Mouse (Mus musculus): Measurements from ENCODE around the gene Sf3a2. TPM values are rescaled to one million over a fixed set of nuclear protein-coding genes. Genes with fewer than 3 reads are reported as not detected.

The Sf3a2 gene
- total RNA-seq, 4 experiments from 2014 or later = 26.0 to 33.2 (median 29.9) TPM

- no peak for DNase-seq (ENCODE audit: low spot score in 2 of 2)
Measured at GRCm38 (mm10) chr10:80843931-80844547, 46.0 kb downstream of the Sf3a2 start, which contains the start of gene Lingo3. TSS of gene Lingo3 (minus strand) at chr10:80844039.

GRCm38 (mm10) chr10:80845055-80845693, 47.2 kb downstream of the Sf3a2 start:
- no peak for DNase-seq (ENCODE audit: low spot score in 2 of 2)

- DNase-seq (ENCODE audit: low spot score in 2 of 2) = no peak
Measured at GRCm38 (mm10) chr10:80845732-80846131, 47.7 kb downstream of the Sf3a2 start.

DNA sequence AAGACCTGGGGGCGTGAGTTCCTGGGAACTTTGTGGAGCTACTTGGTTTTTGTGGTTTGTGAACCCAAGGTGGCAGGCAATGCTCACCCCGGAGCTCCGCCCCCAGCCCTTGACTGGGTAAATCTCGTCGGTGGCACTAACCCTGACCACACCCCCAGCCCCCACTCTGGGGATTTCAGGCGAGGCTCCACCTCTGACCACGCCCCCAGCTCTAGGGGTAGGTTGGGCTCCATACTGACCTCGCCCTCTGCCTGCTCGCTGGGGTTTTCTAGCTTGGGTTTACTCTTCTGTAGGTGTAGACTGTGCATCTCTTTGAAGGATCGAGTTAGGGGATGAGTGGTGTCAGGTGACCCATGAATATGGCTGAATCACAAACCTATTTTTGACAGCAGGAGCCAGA, 50.6 kb downstream of the Sf3a2 start:
- DNase-seq (ENCODE audit: low spot score in 2 of 2) = peak; percentile 71 to 72

Small RNAs within 50 kb of the gene (microRNA-seq; reads per million reads assigned to microRNA genes)
- gene Mir1982 = 4.2 reads per million

Other genes starting within 250 kb of the Sf3a2 start
- 10 to 100 TPM in 2 of 4 experiments, 1 to 10 TPM in 2; 8.5 to 11.1 (median 10.1) TPM for gene Rexo1, start 236.6 kb upstream of the Sf3a2 start, total RNA-seq (2022)
- gene Klf16, start 220.9 kb upstream of the Sf3a2 start, total RNA-seq (2022) = 1 to 10 TPM; 1.1 to 2.0 (median 1.3) TPM
- 10 to 100 TPM; 70.5 to 80.7 (median 77.3) TPM for gene Abhd17a, start 207.9 kb upstream of the Sf3a2 start, total RNA-seq (2022)
- 10 to 100 TPM; 17.4 to 21.2 (median 19.2) TPM for gene Scamp4, start 195.3 kb upstream of the Sf3a2 start, total RNA-seq (2022)
- gene Adat3, start 195.3 kb upstream of the Sf3a2 start, total RNA-seq (2022) = under 1 TPM in 3 of 4 experiments, not detected in 1; 0.29 to 0.43 (median 0.36) TPM
- under 1 TPM in 2 of 4 experiments, not detected in 2; 0.20 to 0.24 TPM for gene Gm49322, start 192.2 kb upstream of the Sf3a2 start, total RNA-seq (2022)
- gene Csnk1g2, start 175.4 kb upstream of the Sf3a2 start, total RNA-seq (2022) = 100 to 1,000 TPM; 124 to 147 (median 144) TPM
- 10 to 100 TPM; 36.7 to 40.7 (median 39.7) TPM for gene Btbd2, start 141.1 kb upstream of the Sf3a2 start, total RNA-seq (2022)
- gene Mknk2, start 120.1 kb upstream of the Sf3a2 start, total RNA-seq (2022) = 100 to 1,000 TPM; 226 to 292 (median 253) TPM
- 1 to 10 TPM; 2.6 to 3.6 (median 3.4) TPM for gene Mob3a, start 96.2 kb upstream of the Sf3a2 start, total RNA-seq (2022)
- 1 to 10 TPM; 1.0 to 3.1 (median 2.7) TPM for gene Izumo4, start 96.0 kb upstream of the Sf3a2 start, total RNA-seq (2022)
- gene Ap3d1, start 55.9 kb upstream of the Sf3a2 start, total RNA-seq (2022) = 10 to 100 TPM; 24.1 to 29.3 (median 27.8) TPM
- 10 to 100 TPM; 12.4 to 13.8 (median 13.5) TPM for gene Dot1l, start 43.0 kb upstream of the Sf3a2 start, total RNA-seq (2022)
- 10 to 100 TPM; 24.2 to 34.4 (median 32.0) TPM for gene Plekhj1, start 428 bp downstream of the Sf3a2 start, total RNA-seq (2022)
- under 1 TPM in 3 of 4 experiments, not detected in 1; 0.22 to 0.40 (median 0.24) TPM for gene Amh, start 7.0 kb downstream of the Sf3a2 start, total RNA-seq (2022)
- gene Jsrp1, start 15.3 kb downstream of the Sf3a2 start, total RNA-seq (2022) = 100 to 1,000 TPM; 455 to 508 (median 490) TPM
- gene Oaz1, start 28.5 kb downstream of the Sf3a2 start, total RNA-seq (2022) = 1,000 to 10,000 TPM in 1 of 4 experiments, 100 to 1,000 TPM in 3; 735 to 1,031 (median 850) TPM
- gene Lingo3, start 45.8 kb downstream of the Sf3a2 start, total RNA-seq (2022) = 10 to 100 TPM in 3 of 4 experiments, 1 to 10 TPM in 1; 7.4 to 12.5 (median 10.4) TPM
- 10 to 100 TPM in 3 of 4 experiments, 1 to 10 TPM in 1; 6.2 to 19.0 (median 14.5) TPM for gene Lsm7, start 57.0 kb downstream of the Sf3a2 start, total RNA-seq (2022)
- 10 to 100 TPM; 11.3 to 12.5 (median 11.7) TPM for gene Sppl2b, start 57.1 kb downstream of the Sf3a2 start, total RNA-seq (2022)
- under 1 TPM in 1 of 4 experiments, not detected in 3; 0.13 TPM for gene Tmprss9, start 73.7 kb downstream of the Sf3a2 start, total RNA-seq (2022)
- gene Timm13, start 102.8 kb downstream of the Sf3a2 start, total RNA-seq (2022) = 100 to 1,000 TPM; 119 to 143 (median 123) TPM
- 1 to 10 TPM; 2.1 to 4.0 (median 2.3) TPM for gene Lmnb2, start 120.0 kb downstream of the Sf3a2 start, total RNA-seq (2022)
- 10 to 100 TPM in 3 of 4 experiments, 1 to 10 TPM in 1; 6.8 to 31.8 (median 26.9) TPM for gene Gadd45b, start 131.9 kb downstream of the Sf3a2 start, total RNA-seq (2022)
- 1 to 10 TPM; 1.1 to 2.7 (median 1.7) TPM for gene Gng7, start 216.7 kb downstream of the Sf3a2 start, total RNA-seq (2022)
- gene Diras1, start 227.5 kb downstream of the Sf3a2 start, total RNA-seq (2022) = under 1 TPM in 1 of 4 experiments, not detected in 3; 0.24 TPM
- gene Slc39a3, start 239.2 kb downstream of the Sf3a2 start, total RNA-seq (2022) = 10 to 100 TPM; 12.9 to 15.3 (median 13.9) TPM

Data from gastrocnemius, adult 8-10 months (tissue).